In genomic region chr10:128049741-128050140, GRCm38 (mm10) we compare ENCODE assay signal across 28 mouse cellular contexts. TPM values are rescaled to one million over a fixed set of nuclear protein-coding genes. Genes with fewer than 3 reads are reported as not detected.
DNase-seq lines count a peak whose midpoint lies in the region; ATAC-seq lines count a peak whose summit lies in the region.
"Had no signal": no experiment of that assay in that cellular context is flagged by ENCODE, and none has a peak within 500 bp of the region (broad histone marks: within the 10 kb centered on the region; RNA-seq: fewer than 3 reads in every experiment).

No protein-coding gene starts in this region.

- 0 out of 2 replicates have a peak, but pooled peaks have one; percentile 27 for ATAC-seq in kidney, embryonic 16.5 days (ENCODE audit: low FRiP score, low TSS enrichment)
- ATAC-seq in neural tube, embryonic 12.5 days (ENCODE audit: low FRiP score, low read depth), result 0 out of 2 replicates have a peak, but pooled peaks have one; percentile 37
- no peak for ATAC-seq in neural tube, embryonic 15.5 days (ENCODE audit: low FRiP score)
- ATAC-seq in megakaryocyte-erythroid progenitor cell, adult 5-6 weeks (replicated peaks; ENCODE audit: low FRiP score, low TSS enrichment, poor library complexity, severe bottlenecking), result peak; percentile 27; the same call in 1 of the 2 replicates
- ATAC-seq in heart, embryonic 11.5 days (replicated peaks; ENCODE audit: insufficient number of reproducible peaks, low FRiP score, low TSS enrichment), result no peak
- ATAC-seq: forebrain, embryonic 16.5 days; hindbrain, postnatal 0 days; midbrain, embryonic 13.5 days had no signal

- H3K4me2 ChIP-seq in kidney, embryonic 16.5 days (replicated peaks; ENCODE audit: low read depth, low read length), result no peak overlapping the region
- H3K4me2 ChIP-seq in neural tube, embryonic 12.5 days (replicated peaks), result no peak overlapping the region
- H3K4me2 ChIP-seq in neural tube, embryonic 15.5 days, result no peak overlapping the region
- H3K4me2 ChIP-seq in heart, embryonic 11.5 days, result no peak overlapping the region
- H3K4me2 ChIP-seq: limb, embryonic 12.5 days; liver, embryonic 15.5 days; lung, embryonic 15.5 days; midbrain, embryonic 13.5 days had no signal

- no peak overlapping the region for H3K4me3 ChIP-seq in kidney, embryonic 16.5 days (ENCODE audit: low read length)
- H3K4me3 ChIP-seq in neural tube, embryonic 12.5 days, result no peak overlapping the region
- H3K4me3 ChIP-seq in neural tube, embryonic 15.5 days (replicated peaks), result no peak overlapping the region
- no peak overlapping the region for H3K4me3 ChIP-seq in heart, embryonic 11.5 days (ENCODE audit: low read depth, low read length)
- H3K4me3 ChIP-seq: erythroblast, embryonic 14.5 days; gastrocnemius, adult 2 months; hindbrain, embryonic 10.5 days; layer of hippocampus, adult 2 months; left cerebral cortex, adult 2 months; limb, embryonic 12.5 days; liver, embryonic 15.5 days; lung, embryonic 15.5 days; midbrain, embryonic 13.5 days had no signal

- WGBS in kidney, embryonic 16.5 days, result 98% methylated on average over 2 of the region's 2 CpGs
- WGBS in neural tube, embryonic 12.5 days, result 91% methylated on average over 2 of the region's 2 CpGs
- 93% methylated on average over 2 of the region's 2 CpGs for WGBS in neural tube, embryonic 15.5 days
- 98% methylated on average over 2 of the region's 2 CpGs for WGBS in heart, embryonic 11.5 days (ENCODE audit: insufficient replicate concordance)

- DNase-seq in kidney, postnatal 25 days, result no peak
- no peak for DNase-seq in urinary bladder, postnatal 4 days (ENCODE audit: low spot score in 2 of 2)
- DNase-seq: adrenal gland, adult 8-10 months; B cell, adult 2 months; cerebellum, adult 2 months; cerebellum, postnatal 14 days; gastrocnemius, adult 2 months; gastrocnemius, postnatal 36 days; heart, adult 18-20 months; heart, postnatal 14 days; kidney, adult 18-20 months; kidney, postnatal 36 days; right cerebral cortex, postnatal 14 days had no signal

- H3K27ac ChIP-seq in kidney, embryonic 16.5 days (ENCODE audit: low read length), result no peak overlapping the region
- no peak overlapping the region for H3K27ac ChIP-seq in neural tube, embryonic 12.5 days
- H3K27ac ChIP-seq in neural tube, embryonic 15.5 days (replicated peaks), result no peak overlapping the region
- H3K27ac ChIP-seq in heart, embryonic 11.5 days (ENCODE audit: low read depth, low read length), result no peak overlapping the region
- H3K27ac ChIP-seq: gastrocnemius, adult 2 months; hindbrain, embryonic 10.5 days; hindbrain, postnatal 0 days; layer of hippocampus, adult 2 months; left cerebral cortex, adult 2 months; limb, embryonic 12.5 days; liver, embryonic 15.5 days; lung, embryonic 15.5 days; midbrain, embryonic 13.5 days had no signal

- no peaks in the 10 kb centered on the region for H3K9me3 ChIP-seq in kidney, embryonic 16.5 days (ENCODE audit: low read length)
- H3K9me3 ChIP-seq in neural tube, embryonic 12.5 days, result no peaks in the 10 kb centered on the region
- no peaks in the 10 kb centered on the region for H3K9me3 ChIP-seq in neural tube, embryonic 15.5 days (replicated peaks)
- H3K9me3 ChIP-seq in heart, embryonic 11.5 days (replicated peaks; ENCODE audit: control insufficient read depth, low read length), result no peaks in the 10 kb centered on the region
- H3K9me3 ChIP-seq: hindbrain, embryonic 10.5 days; limb, embryonic 12.5 days; liver, embryonic 15.5 days; lung, embryonic 15.5 days; midbrain, embryonic 13.5 days had no signal

- H3K27me3 ChIP-seq in kidney, embryonic 16.5 days (ENCODE audit: insufficient read depth, low read length), result no peaks in the 10 kb centered on the region
- no peaks in the 10 kb centered on the region for H3K27me3 ChIP-seq in neural tube, embryonic 12.5 days (replicated peaks)
- H3K27me3 ChIP-seq in neural tube, embryonic 15.5 days (replicated peaks), result no peaks in the 10 kb centered on the region
- no peaks in the 10 kb centered on the region for H3K27me3 ChIP-seq in heart, embryonic 11.5 days (ENCODE audit: control insufficient read depth, insufficient read depth, low read length)
- H3K27me3 ChIP-seq: limb, embryonic 12.5 days; liver, embryonic 15.5 days; lung, embryonic 15.5 days; midbrain, embryonic 13.5 days had no signal

- H3K4me1 ChIP-seq in kidney, embryonic 16.5 days (ENCODE audit: insufficient read depth, low read length), result 0 out of 2 replicates have a peak, but pooled peaks cover under 1% of the 10 kb centered on the region
- H3K4me1 ChIP-seq in neural tube, embryonic 12.5 days, result no peaks in the 10 kb centered on the region
- H3K4me1 ChIP-seq in neural tube, embryonic 15.5 days, result peaks cover 2% of the 10 kb centered on the region; the same call in 1 of the 2 replicates
- H3K4me1 ChIP-seq in heart, embryonic 11.5 days (ENCODE audit: control insufficient read depth, insufficient read depth, low read length), result peaks cover 3% of the 10 kb centered on the region
- H3K4me1 ChIP-seq: limb, embryonic 12.5 days had no signal

- no peak overlapping the region for H3K9ac ChIP-seq in kidney, embryonic 16.5 days (replicated peaks; ENCODE audit: low read length)
- H3K9ac ChIP-seq in neural tube, embryonic 12.5 days, result no peak overlapping the region
- H3K9ac ChIP-seq in neural tube, embryonic 15.5 days (replicated peaks), result no peak overlapping the region
- no peak overlapping the region for H3K9ac ChIP-seq in heart, embryonic 11.5 days (ENCODE audit: low read depth, low read length)
- H3K9ac ChIP-seq: limb, embryonic 12.5 days; liver, embryonic 15.5 days; lung, embryonic 15.5 days; midbrain, embryonic 13.5 days had no signal

- peaks cover 55% of the 10 kb centered on the region for H3K36me3 ChIP-seq in kidney, embryonic 16.5 days (ENCODE audit: insufficient read depth, low read length)
- peaks cover 64% of the 10 kb centered on the region for H3K36me3 ChIP-seq in neural tube, embryonic 12.5 days
- peaks cover 58% of the 10 kb centered on the region for H3K36me3 ChIP-seq in neural tube, embryonic 15.5 days
- H3K36me3 ChIP-seq in heart, embryonic 11.5 days (ENCODE audit: control insufficient read depth, insufficient read depth, low read length), result peaks cover 31% of the 10 kb centered on the region

RNA-seq across cellular contexts. Expression of gene Ptges3, which starts 9.0 kb away (rescaled TPM):
- 409 and 441 TPM in 2 replicates for polyA plus RNA-seq in kidney, embryonic 16.5 days (2015; fragmentation: Nextera tagmentation; extraction: Ambion mirVana)
- polyA plus RNA-seq in neural tube, embryonic 12.5 days (2016; fragmentation: Nextera tagmentation; extraction: Ambion mirVana), result 461 and 507 TPM in 2 replicates
- polyA plus RNA-seq in neural tube, embryonic 15.5 days (2015; fragmentation: Nextera tagmentation; extraction: Ambion mirVana), result 394 and 409 TPM in 2 replicates
- 210 and 260 TPM in 2 replicates for total RNA-seq in megakaryocyte-erythroid progenitor cell, adult 5-6 weeks (2014; fragmentation: Nextera tagmentation)
- total RNA-seq in megakaryocyte-erythroid progenitor cell, adult 5-6 weeks (2017), result 377 and 378 TPM in 2 replicates
- polyA plus RNA-seq in heart, embryonic 11.5 days (2014; fragmentation: Nextera tagmentation; extraction: Ambion mirVana), result 354 and 377 TPM in 2 replicates

RNA-seq across cellular contexts. Expression of gene Naca, which starts 14.4 kb away (rescaled TPM):
- 667 and 704 TPM in 2 replicates for polyA plus RNA-seq in kidney, embryonic 16.5 days (2015; fragmentation: Nextera tagmentation; extraction: Ambion mirVana)
- polyA plus RNA-seq in neural tube, embryonic 12.5 days (2016; fragmentation: Nextera tagmentation; extraction: Ambion mirVana), result 668 and 670 TPM in 2 replicates
- 484 and 547 TPM in 2 replicates for polyA plus RNA-seq in neural tube, embryonic 15.5 days (2015; fragmentation: Nextera tagmentation; extraction: Ambion mirVana)
- 1,531 and 1,673 TPM in 2 replicates for total RNA-seq in megakaryocyte-erythroid progenitor cell, adult 5-6 weeks (2014; fragmentation: Nextera tagmentation)
- 2,722 and 3,167 TPM in 2 replicates for total RNA-seq in megakaryocyte-erythroid progenitor cell, adult 5-6 weeks (2017)
- polyA plus RNA-seq in heart, embryonic 11.5 days (2014; fragmentation: Nextera tagmentation; extraction: Ambion mirVana), result 678 and 713 TPM in 2 replicates

RNA-seq across cellular contexts. Expression of gene Atp5b, which starts 33.3 kb away (rescaled TPM):
- polyA plus RNA-seq in kidney, embryonic 16.5 days (2015; fragmentation: Nextera tagmentation; extraction: Ambion mirVana), result 3,411 and 3,412 TPM in 2 replicates
- 2,084 and 2,133 TPM in 2 replicates for polyA plus RNA-seq in neural tube, embryonic 12.5 days (2016; fragmentation: Nextera tagmentation; extraction: Ambion mirVana)
- 2,338 and 2,396 TPM in 2 replicates for polyA plus RNA-seq in neural tube, embryonic 15.5 days (2015; fragmentation: Nextera tagmentation; extraction: Ambion mirVana)
- total RNA-seq in megakaryocyte-erythroid progenitor cell, adult 5-6 weeks (2014; fragmentation: Nextera tagmentation), result 2,207 and 2,550 TPM in 2 replicates
- total RNA-seq in megakaryocyte-erythroid progenitor cell, adult 5-6 weeks (2017), result 3,084 and 3,964 TPM in 2 replicates
- 4,523 and 4,948 TPM in 2 replicates for polyA plus RNA-seq in heart, embryonic 11.5 days (2014; fragmentation: Nextera tagmentation; extraction: Ambion mirVana)

RNA-seq across cellular contexts. Expression of gene Prim1, which starts 34.8 kb away (rescaled TPM):
- 83.4 and 84.1 TPM in 2 replicates for polyA plus RNA-seq in kidney, embryonic 16.5 days (2015; fragmentation: Nextera tagmentation; extraction: Ambion mirVana)
- polyA plus RNA-seq in neural tube, embryonic 12.5 days (2016; fragmentation: Nextera tagmentation; extraction: Ambion mirVana), result 53.4 and 57.8 TPM in 2 replicates
- polyA plus RNA-seq in neural tube, embryonic 15.5 days (2015; fragmentation: Nextera tagmentation; extraction: Ambion mirVana), result 33.7 and 45.5 TPM in 2 replicates
- 99.7 and 123 TPM in 2 replicates for total RNA-seq in megakaryocyte-erythroid progenitor cell, adult 5-6 weeks (2014; fragmentation: Nextera tagmentation)
- total RNA-seq in megakaryocyte-erythroid progenitor cell, adult 5-6 weeks (2017), result 134 and 143 TPM in 2 replicates
- 56.0 and 61.4 TPM in 2 replicates for polyA plus RNA-seq in heart, embryonic 11.5 days (2014; fragmentation: Nextera tagmentation; extraction: Ambion mirVana)

RNA-seq across cellular contexts. Expression of gene Baz2a, which starts 41.6 kb away (rescaled TPM):
- 10.9 and 14.3 TPM in 2 replicates for polyA plus RNA-seq in kidney, embryonic 16.5 days (2015; fragmentation: Nextera tagmentation; extraction: Ambion mirVana)
- 12.2 and 14.9 TPM in 2 replicates for polyA plus RNA-seq in neural tube, embryonic 12.5 days (2016; fragmentation: Nextera tagmentation; extraction: Ambion mirVana)
- 7.4 and 8.9 TPM in 2 replicates for polyA plus RNA-seq in neural tube, embryonic 15.5 days (2015; fragmentation: Nextera tagmentation; extraction: Ambion mirVana)
- 43.8 and 44.6 TPM in 2 replicates for total RNA-seq in megakaryocyte-erythroid progenitor cell, adult 5-6 weeks (2014; fragmentation: Nextera tagmentation)
- total RNA-seq in megakaryocyte-erythroid progenitor cell, adult 5-6 weeks (2017), result 12.4 and 14.3 TPM in 2 replicates
- 10.9 and 21.7 TPM in 2 replicates for polyA plus RNA-seq in heart, embryonic 11.5 days (2014; fragmentation: Nextera tagmentation; extraction: Ambion mirVana)

Comparison
In these comparisons a context has a peak if more than half of its experiments do, and no peak if none do; other contexts are left out.
1. ATAC-seq: peak in kidney, embryonic 16.5 days (single experiment), neural tube, embryonic 12.5 days (single experiment) and megakaryocyte-erythroid progenitor cell, adult 5-6 weeks (single experiment); none in neural tube, embryonic 15.5 days (single experiment) and heart, embryonic 11.5 days (single experiment).